Mouse (Mus musculus) left cerebral cortex, adult 9 months (tissue): ENCODE measurements at regions not wholly inside any gene's neighbourhood (a gene's known extent, or its start where the extent isn't known, plus 50 kb on each side); places are given as distances from the start of the nearest gene placed in this dataset.

Experiments
- DNase-seq, 2 experiments: peaks; one replicate each; pipeline ENCODE4 v3.0.0; 2022; ENCODE audit warnings: low spot score in 2 of 2

DNA sequence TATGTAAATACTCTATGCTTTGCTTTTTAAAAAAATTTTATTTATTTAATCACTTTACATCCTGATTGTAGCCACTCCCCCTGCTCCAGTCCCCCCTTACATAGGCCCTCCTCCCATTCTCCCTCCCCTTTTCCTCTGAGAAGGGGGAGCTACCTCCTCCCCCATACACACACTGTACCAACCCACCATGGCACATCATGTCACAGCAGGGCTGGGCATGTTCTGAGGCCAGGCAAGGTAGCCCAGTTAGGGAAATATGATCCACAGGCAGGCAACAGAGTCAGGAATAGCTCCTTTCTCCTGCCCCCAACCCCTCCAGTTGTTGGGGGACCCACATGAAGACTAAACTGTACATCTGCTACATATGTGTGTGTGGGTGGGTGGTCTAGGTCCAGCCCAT, 1130.7 kb upstream of the Gulo start:
- no peak for DNase-seq

DNA sequence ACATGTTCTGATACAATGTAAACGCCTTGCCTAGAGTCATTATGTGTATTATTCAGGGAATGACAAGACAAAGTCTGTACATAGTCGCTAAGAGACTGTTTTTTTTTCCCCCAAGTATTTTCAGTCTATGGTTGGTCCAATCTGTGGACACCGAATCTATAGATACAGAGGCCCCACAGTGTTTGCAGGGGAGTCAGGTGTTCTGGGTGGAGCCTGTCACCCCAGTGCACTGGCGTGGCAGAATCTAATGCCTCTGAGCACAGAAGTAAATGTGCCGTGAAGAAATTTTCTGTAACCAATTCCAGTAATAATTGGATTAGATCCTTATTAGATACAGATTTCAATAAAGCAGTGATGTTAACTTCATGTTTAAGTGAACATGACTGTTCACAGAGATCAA, 1130.1 kb upstream of the Gulo start:
- no peak for DNase-seq

DNA sequence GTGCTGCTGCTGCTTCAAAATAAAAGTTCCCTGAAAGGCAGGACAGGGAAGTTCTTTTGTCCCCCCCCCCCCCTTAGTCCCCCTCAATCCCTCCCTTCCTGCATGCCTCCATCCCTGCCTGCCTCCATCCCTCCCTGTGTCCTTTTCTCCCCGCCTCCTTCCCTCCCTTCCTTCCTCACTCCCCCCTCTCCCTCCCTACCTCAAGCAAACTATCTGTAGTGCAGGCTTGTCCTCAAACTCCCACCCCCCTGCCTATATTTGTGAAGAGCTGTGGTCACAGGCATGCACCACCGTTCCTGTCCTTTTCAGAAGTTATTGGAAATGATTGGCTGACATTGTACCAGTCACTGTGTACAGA, 1127.1 kb upstream of the Gulo start:
- no peak for DNase-seq

DNA sequence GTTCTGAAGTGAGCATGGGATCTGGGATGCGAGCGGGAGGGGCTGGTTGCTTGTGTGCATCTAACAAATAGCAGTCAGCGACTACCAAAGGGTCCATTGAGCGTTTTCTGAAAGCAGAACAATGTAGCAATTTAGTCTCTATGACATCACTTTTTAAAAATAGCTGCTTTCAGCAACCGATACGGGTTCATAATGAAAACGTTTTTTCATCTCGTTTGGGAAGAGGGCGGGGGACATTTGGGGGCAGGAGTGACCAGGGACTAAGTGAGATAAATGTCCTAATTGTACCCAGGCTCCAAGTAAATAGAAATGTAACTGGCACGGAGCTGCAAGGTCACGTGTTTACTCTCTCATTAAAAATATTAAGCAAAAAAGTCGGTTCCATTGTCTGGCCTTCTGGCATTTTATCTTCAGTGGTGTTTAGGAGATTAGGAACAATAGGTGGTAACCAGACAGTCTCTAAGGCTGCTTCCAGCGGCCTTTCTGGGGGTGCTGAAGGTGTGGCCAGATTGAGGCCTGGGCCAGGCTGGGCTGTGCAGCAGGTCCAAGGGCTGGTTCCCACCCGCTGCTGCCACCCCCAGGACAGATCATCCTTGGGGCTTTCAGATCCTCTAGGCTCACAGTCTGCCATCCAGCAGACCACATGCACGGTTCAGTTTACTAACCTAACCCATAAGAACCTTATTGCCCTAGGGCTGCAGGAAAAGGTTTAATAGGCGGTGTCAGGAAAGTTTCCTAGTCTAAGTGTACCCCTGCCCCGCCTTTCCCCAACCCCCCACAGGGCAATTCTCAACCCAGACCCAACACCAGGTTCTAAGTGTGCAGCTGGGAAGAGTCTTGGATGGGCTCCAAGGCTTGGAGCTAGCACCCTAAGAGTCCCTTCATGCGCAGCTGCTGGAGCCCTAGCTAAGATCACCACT, 1126.5 kb upstream of the Gulo start:
- peak; percentile 71 to 74 for DNase-seq

DNA sequence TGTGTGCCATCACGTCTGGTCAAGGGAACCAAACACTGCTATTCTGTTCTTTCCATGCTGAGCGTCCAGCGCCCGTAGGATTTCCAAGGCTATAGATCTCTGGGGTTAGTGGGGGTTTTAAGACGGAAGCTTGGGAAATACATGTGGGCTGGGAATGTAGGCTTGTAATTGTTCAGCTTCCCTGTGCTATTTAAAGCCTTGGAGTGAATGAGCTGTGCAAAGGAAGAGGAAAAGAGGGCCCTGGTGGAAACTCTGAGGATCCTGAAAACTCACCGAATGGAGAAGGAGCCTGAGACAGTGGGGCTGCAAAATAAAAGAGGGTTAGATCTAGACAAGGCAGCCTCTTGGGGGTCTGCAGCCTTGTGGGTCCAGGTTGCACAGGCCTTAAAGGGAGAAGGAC, 1124.2 kb upstream of the Gulo start:
- no peak for DNase-seq

DNA sequence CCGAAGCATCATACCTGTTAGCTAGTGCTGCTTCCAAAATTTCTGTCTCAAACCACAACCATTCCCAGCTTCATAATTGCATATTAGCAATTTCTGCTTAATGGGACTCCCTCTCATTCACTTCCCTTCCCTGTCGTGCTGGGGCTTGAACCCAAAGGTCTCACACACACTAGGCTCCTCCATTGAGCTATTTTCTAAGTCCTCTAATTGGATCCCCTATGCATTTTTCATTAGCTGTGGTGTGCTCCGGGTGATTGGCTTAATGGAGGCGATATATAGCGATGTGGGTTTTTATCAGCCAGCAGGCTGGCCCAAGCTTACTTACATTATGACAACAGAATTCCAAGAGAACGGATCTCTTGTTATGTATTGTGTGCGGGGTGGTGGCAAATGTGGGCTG, 1118.1 kb upstream of the Gulo start:
- DNase-seq, result no peak

DNA sequence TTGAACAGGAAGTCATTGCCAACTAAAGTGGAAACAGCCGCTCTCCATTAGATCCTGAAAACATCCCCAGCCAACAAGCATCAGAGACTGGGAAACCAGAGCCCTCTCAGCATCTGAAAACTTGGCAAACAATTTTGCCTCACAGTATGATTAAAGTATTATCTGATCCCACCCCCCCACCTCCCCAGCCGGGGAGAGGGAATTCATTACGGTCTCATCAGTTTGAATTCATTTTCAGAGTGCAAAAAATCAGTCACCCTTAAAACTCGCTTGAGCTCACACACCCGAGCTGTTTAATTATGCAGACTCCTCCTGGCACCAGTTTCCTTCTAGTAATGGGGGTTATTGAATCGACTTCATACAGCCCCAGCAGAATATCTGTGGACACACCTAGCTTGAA, 1117.2 kb upstream of the Gulo start:
- DNase-seq, result no peak

- DNase-seq, result peak; percentile 77 to 92
Measured at GRCm38 (mm10) chr14:67123300-67123699, 1114.3 kb upstream of the Gulo start.
